Mouse (Mus musculus): Measurements from ENCODE around the gene Ceacam18.
"Not testable (repeated sequence)": the region's sequence is repeated elsewhere in the genome, so short reads cannot be mapped to it uniquely, and the experiment has no call there.

Gene Ceacam18

GRCm38 (mm10) chr7:43668582-43668981 is 34.1 kb downstream of the Ceacam18 start:
- peak; percentile 77 for DNase-seq (ENCODE audit: low read depth)

GRCm38 (mm10) chr7:43671064-43671808 is 36.7 kb downstream of the Ceacam18 start:
- DNase-seq (ENCODE audit: low read depth) = peak; percentile 20

- DNase-seq (ENCODE audit: low read depth) = peak; percentile 92
These were observed 37.5 kb downstream of the Ceacam18 start, which contains the start of gene Ctu1 for GRCm38 (mm10) chr7:43671809-43672580. Gene Ctu1 (plus strand): TSS chr7:43672016.

GRCm38 (mm10) chr7:43672581-43673260 is 38.2 kb downstream of the Ceacam18 start:
- DNase-seq (ENCODE audit: low read depth) = no peak

- no peak for DNase-seq (ENCODE audit: low read depth)
These were observed 40.6 kb downstream of the Ceacam18 start for GRCm38 (mm10) chr7:43675091-43675490.

- DNase-seq (ENCODE audit: low read depth) = peak; percentile 56
These were observed 44.0 kb downstream of the Ceacam18 start for GRCm38 (mm10) chr7:43678517-43678916.

GRCm38 (mm10) chr7:43680960-43681359 is 46.5 kb downstream of the Ceacam18 start:
- DNase-seq (ENCODE audit: low read depth) = peak; percentile 75

- not testable (repeated sequence) for DNase-seq (ENCODE audit: low read depth)
These were observed 48.0 kb downstream of the Ceacam18 start for GRCm38 (mm10) chr7:43682511-43682910.

GRCm38 (mm10) chr7:43685088-43685487 is 50.6 kb downstream of the Ceacam18 start:
- DNase-seq (ENCODE audit: low read depth) = no peak

GRCm38 (mm10) chr7:43690118-43690517 is 55.6 kb downstream of the Ceacam18 start, which contains the start of gene Klk14:
Gene Klk14 (plus strand): TSS chr7:43690418.
- no peak for DNase-seq (ENCODE audit: low read depth)

Measured in induced T-regulatory cell, adult 2 months (primary cell).